Mouse (Mus musculus) embryo, embryonic 11.5 days (tissue): ENCODE data around the gene Piwil4.

Experiments
- DNase-seq: peaks from one replicate; pipeline ENCODE4 v3.0.0-alpha.2; 2012; ENCODE audit warnings: low read depth, low spot score

Gene Piwil4

GRCm38 (mm10) chr9:14740151-14740924, at the start of gene Piwil4:
Piwil4 (minus strand) TSS chr9:14740733.
- DNase-seq: no peak

GRCm38 (mm10) chr9:14787356-14787755, 46.8 kb upstream of the Piwil4 start:
- no peak for DNase-seq

- peak; percentile 96 for DNase-seq
Measured at GRCm38 (mm10) chr9:14784039-14785002, 43.8 kb upstream of the Piwil4 start, which contains the start of the genes Mre11a and Ankrd49. Mre11a (plus strand) TSS chr9:14784654. Ankrd49 (minus strand) TSS chr9:14784856.

- no peak for DNase-seq
Measured at GRCm38 (mm10) chr9:14778341-14778740, 37.8 kb upstream of the Piwil4 start.

- no peak for DNase-seq
Measured at GRCm38 (mm10) chr9:14773813-14774212, 33.3 kb upstream of the Piwil4 start.

- DNase-seq: no peak
Measured at GRCm38 (mm10) chr9:14772074-14772473, 31.5 kb upstream of the Piwil4 start.

- no peak for DNase-seq
Measured at GRCm38 (mm10) chr9:14770803-14771471, 30.4 kb upstream of the Piwil4 start, which contains the start of gene 1700012B09Rik. 1700012B09Rik (minus strand) TSS chr9:14771030.

- DNase-seq: no peak
Measured at GRCm38 (mm10) chr9:14769811-14770210, 29.3 kb upstream of the Piwil4 start.

GRCm38 (mm10) chr9:14764765-14765164, 24.2 kb upstream of the Piwil4 start:
- no peak for DNase-seq

GRCm38 (mm10) chr9:14759261-14759660, 18.7 kb upstream of the Piwil4 start:
- no peak for DNase-seq

- DNase-seq: no peak
Measured at GRCm38 (mm10) chr9:14758590-14758989, 18.1 kb upstream of the Piwil4 start.

GRCm38 (mm10) chr9:14754469-14754868, 13.9 kb upstream of the Piwil4 start:
- DNase-seq: no peak

GRCm38 (mm10) chr9:14753947-14754346, 13.4 kb upstream of the Piwil4 start:
- no peak for DNase-seq

GRCm38 (mm10) chr9:14752001-14752522, 11.5 kb upstream of the Piwil4 start, which contains the start of gene Fut4:
Fut4 (minus strand) TSS chr9:14752393.
- no peak for DNase-seq

GRCm38 (mm10) chr9:14751503-14752000, 11.0 kb upstream of the Piwil4 start:
- no peak for DNase-seq

- DNase-seq: no peak
Measured at GRCm38 (mm10) chr9:14750901-14751502, 10.5 kb upstream of the Piwil4 start.

GRCm38 (mm10) chr9:14739498-14740150, 909 bp downstream of the Piwil4 start:
- DNase-seq: no peak

- DNase-seq: no peak
Measured at GRCm38 (mm10) chr9:14730941-14731541, 9.5 kb downstream of the Piwil4 start.

- DNase-seq: no peak
Measured at GRCm38 (mm10) chr9:14728365-14728764, 12.2 kb downstream of the Piwil4 start.

GRCm38 (mm10) chr9:14726629-14727028, 13.9 kb downstream of the Piwil4 start:
- no peak for DNase-seq
